Mouse (Mus musculus) midbrain, embryonic 14.5 days (tissue): ENCODE measurements around the gene Ccr9. TPM values are rescaled to one million over a fixed set of nuclear protein-coding genes. Genes with fewer than 3 reads are reported as not detected.

Source experiments
- ATAC-seq: fragments of 200-750 bp; cut with Nextera tagmentation; 2 replicates; pipeline ENCODE4 v1.8.0; 2017; ENCODE audit warnings: moderate number of reproducible peaks, moderate library complexity; ENCODE audit not compliant: low FRiP score, low TSS enrichment
- DNase-seq: peaks from one replicate; pipeline ENCODE4 v3.0.0-alpha.2; 2015
- H3K27ac ChIP-seq: fragments of 300-500 bp; sonication (generic); replicated peaks from 2 replicates; pipeline ENCODE4 v1.5.1; 2014; ENCODE audit warnings: mild to moderate bottlenecking, low read depth, low read length, moderate library complexity
- H3K27me3 ChIP-seq: fragments of 300-500 bp; sonication (generic); 2 replicates; pipeline ENCODE4 v1.6.1; 2014; ENCODE audit warnings: low read length, control low read depth, mixed read lengths; ENCODE audit not compliant: control insufficient read depth, insufficient read depth
- H3K36me3 ChIP-seq: fragments of 300-500 bp; sonication (generic); 2 replicates; pipeline ENCODE4 v1.6.1; 2014; ENCODE audit warnings: low read length, control low read depth; ENCODE audit not compliant: control insufficient read depth, insufficient read depth
- H3K4me1 ChIP-seq: fragments of 300-500 bp; sonication (generic); 2 replicates; pipeline ENCODE4 v1.6.1; 2014; ENCODE audit warnings: mild to moderate bottlenecking, antibody characterized with exemption, low read length, control low read depth; ENCODE audit not compliant: control insufficient read depth, insufficient read depth
- H3K4me2 ChIP-seq: fragments of 300-500 bp; sonication (generic); 2 replicates; pipeline ENCODE4 v1.6.1; 2014; ENCODE audit warnings: mild to moderate bottlenecking, low read length, moderate library complexity
- H3K4me3 ChIP-seq: fragments of 300-500 bp; sonication (generic); replicated peaks from 2 replicates; pipeline ENCODE4 v1.5.1; 2014; ENCODE audit warnings: low read depth, low read length
- H3K9ac ChIP-seq: fragments of 300-500 bp; sonication (generic); replicated peaks from 2 replicates; pipeline ENCODE4 v1.6.1; 2014; ENCODE audit warnings: mild to moderate bottlenecking, low read length, moderate library complexity
- H3K9me3 ChIP-seq: fragments of 300-500 bp; sonication (generic); 2 replicates; pipeline ENCODE4 v1.6.1; 2016; ENCODE audit warnings: low read length, control low read depth, mixed read lengths; ENCODE audit not compliant: control insufficient read depth
- WGBS: fragments of 180-500 bp; shearing (Covaris S2); extraction: QIAGEN DNeasy Blood & Tissue Kit; methylation state at CpG from one replicate; pipeline ENCODE4 v1.1.7; 2014; 5-methylcytosine and 5-hydroxymethylcytosine counted together
- polyA plus RNA-seq: library from polyadenylated mRNA; unstranded; fragments of >200 nt; fragmentation: Nextera tagmentation; extraction: Ambion mirVana; gene quantifications from 2 replicates; pipeline ENCODE4 v1.2.1, GENCODE M21; 2014

Ccr9 gene
- polyA plus RNA-seq, 1 experiment from 2014 or later, result 0.51 TPM

- no peak overlapping the region for H3K27ac ChIP-seq
- WGBS, result 86% methylated on average over 1 of the region's 1 CpGs
- ATAC-seq, result no peak
These were observed 10.0 kb downstream of the Ccr9 start for GRCm38 (mm10) chr9:123688227-123688626.

GRCm38 (mm10) chr9:123695634-123696302 is 17.5 kb downstream of the Ccr9 start:
- Histone ChIP-seq H3K4me1 (no peaks in the 10 kb centered on the region), H3K27me3 (no peaks in the 10 kb centered on the region), H3K9ac (no peak overlapping the region), H3K4me3 (no peak overlapping the region), H3K27ac (no peak overlapping the region), H3K9me3 (no peaks in the 10 kb centered on the region), H3K4me2 (no peak overlapping the region), H3K36me3 (peaks cover 31% of the 10 kb centered on the region)
- no peak for DNase-seq
- 93% methylated on average over 3 of the region's 3 CpGs for WGBS
- ATAC-seq, result no peak

More at GRCm38 (mm10) chr9:123688227-123688626, 10.0 kb downstream of the Ccr9 start:
- Histone ChIP-seq H3K9ac (no peak overlapping the region), H3K9me3 (no peaks in the 10 kb centered on the region), H3K36me3 (peaks cover 11% of the 10 kb centered on the region; the same call in 1 of the 2 replicates), H3K27me3 (no peaks in the 10 kb centered on the region), H3K4me2 (no peak overlapping the region), H3K4me3 (no peak overlapping the region), H3K4me1 (no peaks in the 10 kb centered on the region)
- no peak for DNase-seq

- no peak for ATAC-seq
- Histone ChIP-seq H3K4me1 (no peaks in the 10 kb centered on the region), H3K4me2 (no peak overlapping the region), H3K9ac (no peak overlapping the region), H3K9me3 (no peaks in the 10 kb centered on the region), H3K36me3 (peaks cover 45% of the 10 kb centered on the region), H3K27ac (no peak overlapping the region), H3K27me3 (no peaks in the 10 kb centered on the region), H3K4me3 (no peak overlapping the region)
- 94% methylated on average over 5 of the region's 5 CpGs for WGBS
- no peak for DNase-seq
These were observed 23.6 kb downstream of the Ccr9 start for GRCm38 (mm10) chr9:123701822-123702221.

GRCm38 (mm10) chr9:123709226-123709625 is 31.0 kb downstream of the Ccr9 start:
- no peak overlapping the region for H3K4me2 ChIP-seq
- peak; percentile 9 for DNase-seq
- peaks cover 59% of the 10 kb centered on the region for H3K36me3 ChIP-seq
- no peaks in the 10 kb centered on the region for H3K9me3 ChIP-seq
- no peak for ATAC-seq
- WGBS, result 52% methylated on average over 2 of the region's 2 CpGs
- no peaks in the 10 kb centered on the region for H3K4me1 ChIP-seq
- H3K27ac ChIP-seq, result no peak overlapping the region
- no peak overlapping the region for H3K9ac ChIP-seq
- no peak overlapping the region for H3K4me3 ChIP-seq
- no peaks in the 10 kb centered on the region for H3K27me3 ChIP-seq

DNA sequence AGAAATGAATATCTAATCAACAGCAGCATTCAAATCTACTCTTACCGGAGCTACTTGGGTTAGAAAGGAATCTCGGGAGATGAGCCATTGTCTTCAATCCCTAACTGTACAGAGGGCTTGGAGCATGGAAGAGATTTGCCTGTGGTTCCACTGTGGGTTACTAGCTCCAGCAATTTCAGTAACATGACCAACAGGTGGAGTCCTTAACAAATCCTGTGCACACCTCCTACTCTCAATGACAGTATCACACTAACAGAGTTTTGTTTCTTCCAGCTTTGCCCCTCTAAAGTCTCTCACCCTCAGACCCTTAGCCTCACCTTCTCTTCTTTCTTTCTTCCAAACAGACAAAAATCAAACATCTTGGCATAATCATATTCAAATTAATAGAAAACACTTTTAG is 34.9 kb downstream of the Ccr9 start:
- ATAC-seq, result no peak

DNA sequence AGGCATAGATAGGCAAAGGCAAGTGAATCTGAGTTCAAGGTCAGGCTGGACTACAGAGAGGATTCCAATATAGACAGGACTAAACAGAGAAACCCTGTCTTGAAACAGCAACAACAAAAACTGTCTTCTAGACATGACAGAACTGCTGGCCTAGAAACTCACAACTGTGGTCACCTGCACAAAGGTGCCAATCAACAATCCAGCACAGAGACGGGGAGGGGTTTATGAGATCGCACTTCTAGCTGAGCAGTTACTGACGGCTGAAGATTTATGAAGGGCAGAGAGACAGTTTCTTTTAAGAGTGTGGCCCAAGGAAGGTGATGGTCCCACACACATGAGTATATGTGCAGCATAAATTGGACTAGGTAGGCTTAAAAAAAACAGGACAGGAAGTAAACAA is 38.1 kb downstream of the Ccr9 start:
- 80% methylated on average over 3 of the region's 3 CpGs for WGBS
- Histone ChIP-seq H3K36me3 (peaks cover 10% of the 10 kb centered on the region), H3K9ac (no peak overlapping the region), H3K9me3 (no peaks in the 10 kb centered on the region), H3K27ac (no peak overlapping the region), H3K27me3 (no peaks in the 10 kb centered on the region), H3K4me1 (peaks cover 8% of the 10 kb centered on the region; the same call in 1 of the 2 replicates), H3K4me3 (no peak overlapping the region), H3K4me2 (peak overlapping the region; percentile 76)
- ATAC-seq (no peak), DNase-seq (no peak)

More for the DNA sequence above, 34.9 kb downstream of the Ccr9 start:
- peak; percentile 2 for DNase-seq
- Histone ChIP-seq H3K4me2 (no peak overlapping the region), H3K27me3 (no peaks in the 10 kb centered on the region), H3K4me1 (peaks cover 8% of the 10 kb centered on the region; the same call in 1 of the 2 replicates), H3K9me3 (no peaks in the 10 kb centered on the region), H3K9ac (no peak overlapping the region), H3K4me3 (no peak overlapping the region), H3K27ac (no peak overlapping the region), H3K36me3 (peaks cover 38% of the 10 kb centered on the region)
- WGBS, result 88% methylated on average over 2 of the region's 2 CpGs

- Histone ChIP-seq H3K27me3 (no peaks in the 10 kb centered on the region), H3K9me3 (no peaks in the 10 kb centered on the region), H3K4me2 (peak within 1 kb of the TSS; percentile 76), H3K36me3 (peaks cover 1% of the 10 kb centered on the region; the same call in 1 of the 2 replicates), H3K9ac (peak within 1 kb of the TSS; percentile 74), H3K4me1 (peaks cover 8% of the 10 kb centered on the region; the same call in 1 of the 2 replicates), H3K4me3 (peak within 1 kb of the TSS; percentile 83), H3K27ac (peak within 1 kb of the TSS; percentile 61)
- under 1% methylated on average over 55 of the region's 55 CpGs for WGBS
- peak; percentile 99 for DNase-seq
- peak; percentile 100 for ATAC-seq
These were observed 39.2 kb downstream of the Ccr9 start, which contains the start of gene Lztfl1 for GRCm38 (mm10) chr9:123717186-123718008. TSS of gene Lztfl1 (minus strand) at chr9:123717697.

GRCm38 (mm10) chr9:123722737-123723493 is 44.7 kb downstream of the Ccr9 start:
- H3K27me3 ChIP-seq, result no peaks in the 10 kb centered on the region
- no peak for DNase-seq
- no peaks in the 10 kb centered on the region for H3K4me1 ChIP-seq
- no peaks in the 10 kb centered on the region for H3K9me3 ChIP-seq
- no peak for ATAC-seq
- H3K9ac ChIP-seq, result no peak overlapping the region
- WGBS, result 76% methylated on average over 2 of the region's 2 CpGs
- H3K27ac ChIP-seq, result no peak overlapping the region
- H3K36me3 ChIP-seq, result no peaks in the 10 kb centered on the region
- H3K4me3 ChIP-seq, result no peak overlapping the region
- H3K4me2 ChIP-seq, result no peak overlapping the region
